Mouse (Mus musculus): ENCODE results near the gene Lrrc72. TPM values are rescaled to one million over a fixed set of nuclear protein-coding genes. Genes with fewer than 3 reads are reported as not detected.
A peak's percentile ranks its signal among the peaks of the same experiment; 100 is the strongest.
"Not testable (repeated sequence)": the region's sequence is repeated elsewhere in the genome, so short reads cannot be mapped to it uniquely, and the experiment has no call there.

Lrrc72 gene
- polyA plus RNA-seq, 1 experiment from 2014 or later = not detected

GRCm38 (mm10) chr12:36215149-36215480 lies 38.1 kb downstream of the Lrrc72 start:
- no peak overlapping the region for H3K4me3 ChIP-seq (replicated peaks; ENCODE audit: low read depth, low read length)
- H3K36me3 ChIP-seq (ENCODE audit: insufficient read depth, low read length) = no peaks in the 10 kb centered on the region
- H3K27me3 ChIP-seq (ENCODE audit: insufficient read depth, low read length) = no peaks in the 10 kb centered on the region
- H3K27ac ChIP-seq = no peak overlapping the region
- TF ChIP-seq CTCF (IDR thresholded peaks at IDR 0.05; ENCODE audit: low read depth) = peak; percentile 93
- H3K9ac ChIP-seq (ENCODE audit: low read depth, low read length) = no peak overlapping the region
- 0% methylated on average over 1 of the region's 1 CpGs for WGBS
- no peaks in the 10 kb centered on the region for H3K9me3 ChIP-seq (replicated peaks; ENCODE audit: low read length)
- no peak for ATAC-seq (replicated peaks; ENCODE audit: low FRiP score, low read depth)
- DNase-seq (ENCODE audit: low spot score) = peak; percentile 93
- H3K4me2 ChIP-seq (ENCODE audit: low read length) = no peak overlapping the region
- H3K4me1 ChIP-seq (replicated peaks; ENCODE audit: insufficient read depth, low read length) = no peaks in the 10 kb centered on the region

- Histone ChIP-seq H3K27ac (no peak overlapping the region), H3K4me1 (replicated peaks; ENCODE audit: insufficient read depth, low read length) (no peaks in the 10 kb centered on the region), H3K4me2 (ENCODE audit: low read length) (no peak overlapping the region), H3K4me3 (replicated peaks; ENCODE audit: low read depth, low read length) (no peak overlapping the region), H3K36me3 (ENCODE audit: insufficient read depth, low read length) (no peaks in the 10 kb centered on the region), H3K9ac (ENCODE audit: low read depth, low read length) (no peak overlapping the region), H3K9me3 (replicated peaks; ENCODE audit: low read length) (no peaks in the 10 kb centered on the region), H3K27me3 (ENCODE audit: insufficient read depth, low read length) (no peaks in the 10 kb centered on the region)
- 51% methylated on average over 8 of the region's 8 CpGs for WGBS
- no peak for DNase-seq (ENCODE audit: low spot score)
- ATAC-seq (replicated peaks; ENCODE audit: low FRiP score, low read depth) = no peak
- no peak for TF ChIP-seq CTCF (IDR thresholded peaks at IDR 0.05; ENCODE audit: low read depth)
These were observed 38.6 kb downstream of the Lrrc72 start for GRCm38 (mm10) chr12:36214389-36215148.

- H3K9ac ChIP-seq (ENCODE audit: low read depth, low read length) = no peak overlapping the region
- 87% methylated on average over 4 of the region's 4 CpGs for WGBS
- no peak for ATAC-seq (replicated peaks; ENCODE audit: low FRiP score, low read depth)
These were observed 43.1 kb downstream of the Lrrc72 start for GRCm38 (mm10) chr12:36210096-36210495.

GRCm38 (mm10) chr12:36208456-36208855 lies 44.7 kb downstream of the Lrrc72 start:
- Histone ChIP-seq H3K4me3 (replicated peaks; ENCODE audit: low read depth, low read length) (no peak overlapping the region), H3K36me3 (ENCODE audit: insufficient read depth, low read length) (no peaks in the 10 kb centered on the region), H3K9me3 (replicated peaks; ENCODE audit: low read length) (no peaks in the 10 kb centered on the region), H3K4me2 (ENCODE audit: low read length) (0 out of 2 replicates have a peak overlapping the region, but pooled peaks have one; percentile 13), H3K4me1 (replicated peaks; ENCODE audit: insufficient read depth, low read length) (0 out of 2 replicates have a peak, but pooled peaks cover 4% of the 10 kb centered on the region), H3K27me3 (ENCODE audit: insufficient read depth, low read length) (no peaks in the 10 kb centered on the region), H3K9ac (ENCODE audit: low read depth, low read length) (no peak overlapping the region), H3K27ac (no peak overlapping the region)
- TF ChIP-seq CTCF (IDR thresholded peaks at IDR 0.05; ENCODE audit: low read depth) = no peak
- 61% methylated on average over 19 of the region's 19 CpGs for WGBS
- no peak for ATAC-seq (replicated peaks; ENCODE audit: low FRiP score, low read depth)
- no peak for DNase-seq (ENCODE audit: low spot score)

More at GRCm38 (mm10) chr12:36210096-36210495, 43.1 kb downstream of the Lrrc72 start:
- DNase-seq (ENCODE audit: low spot score) = no peak
- Histone ChIP-seq H3K4me1 (replicated peaks; ENCODE audit: insufficient read depth, low read length) (0 out of 2 replicates have a peak, but pooled peaks cover 4% of the 10 kb centered on the region), H3K9me3 (replicated peaks; ENCODE audit: low read length) (no peaks in the 10 kb centered on the region), H3K27me3 (ENCODE audit: insufficient read depth, low read length) (no peaks in the 10 kb centered on the region), H3K4me2 (ENCODE audit: low read length) (no peak overlapping the region), H3K4me3 (replicated peaks; ENCODE audit: low read depth, low read length) (no peak overlapping the region), H3K36me3 (ENCODE audit: insufficient read depth, low read length) (no peaks in the 10 kb centered on the region), H3K27ac (no peak overlapping the region)
- TF ChIP-seq CTCF (IDR thresholded peaks at IDR 0.05; ENCODE audit: low read depth) = no peak

- WGBS = 70% methylated on average over 7 of the region's 7 CpGs
- DNase-seq (ENCODE audit: low spot score) (no peak), ATAC-seq (replicated peaks; ENCODE audit: low FRiP score, low read depth) (no peak)
- Histone ChIP-seq H3K27me3 (ENCODE audit: insufficient read depth, low read length) (no peaks in the 10 kb centered on the region), H3K9ac (ENCODE audit: low read depth, low read length) (no peak overlapping the region), H3K4me2 (ENCODE audit: low read length) (peak overlapping the region; percentile 6; the same call in 1 of the 2 replicates), H3K27ac (no peak overlapping the region), H3K4me1 (replicated peaks; ENCODE audit: insufficient read depth, low read length) (0 out of 2 replicates have a peak, but pooled peaks cover 4% of the 10 kb centered on the region), H3K9me3 (replicated peaks; ENCODE audit: low read length) (no peaks in the 10 kb centered on the region), H3K36me3 (ENCODE audit: insufficient read depth, low read length) (no peaks in the 10 kb centered on the region), H3K4me3 (replicated peaks; ENCODE audit: low read depth, low read length) (no peak overlapping the region)
- no peak for TF ChIP-seq CTCF (IDR thresholded peaks at IDR 0.05; ENCODE audit: low read depth)
These were observed 45.4 kb downstream of the Lrrc72 start for GRCm38 (mm10) chr12:36207800-36208148.

GRCm38 (mm10) chr12:36207072-36207799 lies 46.0 kb downstream of the Lrrc72 start:
- H3K4me3 ChIP-seq (replicated peaks; ENCODE audit: low read depth, low read length) = no peak overlapping the region
- H3K36me3 ChIP-seq (ENCODE audit: insufficient read depth, low read length) = no peaks in the 10 kb centered on the region
- DNase-seq (ENCODE audit: low spot score) (peak; percentile 85), ATAC-seq (replicated peaks; ENCODE audit: low FRiP score, low read depth) (peak; percentile 88)
- 0 out of 2 replicates have a peak, but pooled peaks cover 4% of the 10 kb centered on the region for H3K4me1 ChIP-seq (replicated peaks; ENCODE audit: insufficient read depth, low read length)
- H3K9me3 ChIP-seq (replicated peaks; ENCODE audit: low read length) = no peaks in the 10 kb centered on the region
- no peaks in the 10 kb centered on the region for H3K27me3 ChIP-seq (ENCODE audit: insufficient read depth, low read length)
- H3K4me2 ChIP-seq (ENCODE audit: low read length) = peak overlapping the region; percentile 6; the same call in 1 of the 2 replicates
- WGBS = 41% methylated on average over 9 of the region's 9 CpGs
- H3K27ac ChIP-seq = no peak overlapping the region
- no peak for TF ChIP-seq CTCF (IDR thresholded peaks at IDR 0.05; ENCODE audit: low read depth)
- no peak overlapping the region for H3K9ac ChIP-seq (ENCODE audit: low read depth, low read length)

- H3K4me3 ChIP-seq (replicated peaks; ENCODE audit: low read depth, low read length); DNase-seq (ENCODE audit: low spot score); H3K27ac ChIP-seq; H3K9ac ChIP-seq (ENCODE audit: low read depth, low read length); H3K4me2 ChIP-seq (ENCODE audit: low read length); H3K9me3 ChIP-seq (replicated peaks; ENCODE audit: low read length); H3K4me1 ChIP-seq (replicated peaks; ENCODE audit: insufficient read depth, low read length); ATAC-seq (replicated peaks; ENCODE audit: low FRiP score, low read depth); H3K27me3 ChIP-seq (ENCODE audit: insufficient read depth, low read length); H3K36me3 ChIP-seq (ENCODE audit: insufficient read depth, low read length): not testable (repeated sequence)
- 60% methylated on average over 5 of the region's 5 CpGs for WGBS
These were observed 47.5 kb downstream of the Lrrc72 start for GRCm38 (mm10) chr12:36205579-36206119.

Measured in kidney, postnatal 0 days (tissue).